Mouse (Mus musculus): Measurements from ENCODE around the gene Ints4. TPM values are rescaled to one million over a fixed set of nuclear protein-coding genes. Genes with fewer than 3 reads are reported as not detected.

Gene Ints4
- total RNA-seq, 2 experiments from 2014 or later: 22.7 to 22.8 TPM

GRCm38 (mm10) chr7:97536571-97536970 is 55.8 kb downstream of the Ints4 start:
- no peak for DNase-seq

- peak; percentile 70 for DNase-seq
These were observed 65.7 kb downstream of the Ints4 start for GRCm38 (mm10) chr7:97546462-97546861.

- no peak for DNase-seq
These were observed 68.5 kb downstream of the Ints4 start for GRCm38 (mm10) chr7:97549301-97549700.

GRCm38 (mm10) chr7:97550673-97551072 is 69.9 kb downstream of the Ints4 start:
- DNase-seq: peak; percentile 25

GRCm38 (mm10) chr7:97563576-97563975 is 82.8 kb downstream of the Ints4 start:
- DNase-seq: no peak

- DNase-seq: no peak
These were observed 88.6 kb downstream of the Ints4 start for GRCm38 (mm10) chr7:97569372-97569771.

- no peak for DNase-seq
These were observed 89.6 kb downstream of the Ints4 start for GRCm38 (mm10) chr7:97570389-97570788.

- peak; percentile 71 for DNase-seq
These were observed 97.8 kb downstream of the Ints4 start for GRCm38 (mm10) chr7:97578361-97579066.

GRCm38 (mm10) chr7:97579067-97579975 is 98.6 kb downstream of the Ints4 start, which contains the start of the genes Aamdc and Rsf1:
Gene Aamdc (minus strand): TSS chr7:97579497.
Gene Rsf1 (plus strand): TSS chr7:97579889.
- peak; percentile 96 for DNase-seq

GRCm38 (mm10) chr7:97579976-97580842 is 99.5 kb downstream of the Ints4 start:
- peak; percentile 57 for DNase-seq

GRCm38 (mm10) chr7:97580843-97581214 is 100.1 kb downstream of the Ints4 start:
- DNase-seq: peak; percentile 82

- no peak for DNase-seq
These were observed 107.8 kb downstream of the Ints4 start for GRCm38 (mm10) chr7:97588506-97588905.

- DNase-seq: no peak
These were observed 109.7 kb downstream of the Ints4 start for GRCm38 (mm10) chr7:97590488-97590887.

Other genes with a start within 250 kb of the Ints4 start
- 1 to 10 TPM in 1 of 2 experiments, under 1 TPM in 1; 1.00 to 1.2 TPM for gene Usp35, start 148.9 kb upstream of the Ints4 start, total RNA-seq (2021)
- gene Kctd21, start 148.6 kb upstream of the Ints4 start, total RNA-seq (2021): 1 to 10 TPM; 2.9 to 3.8 TPM
- gene Alg8, start 109.3 kb upstream of the Ints4 start, total RNA-seq (2021): 1 to 10 TPM; 3.2 to 4.1 TPM
- 100 to 1,000 TPM; 322 to 325 TPM for gene Ndufc2, start 81.0 kb upstream of the Ints4 start, total RNA-seq (2021)
- gene Thrsp, start 63.2 kb upstream of the Ints4 start, total RNA-seq (2021): 10 to 100 TPM; 22.2 to 31.3 TPM
- under 1 TPM in 1 of 2 experiments, not detected in 1; 0.28 TPM for gene Kctd14, start 29.6 kb upstream of the Ints4 start, total RNA-seq (2021)
- gene Aamdc, start 98.5 kb downstream of the Ints4 start, total RNA-seq (2021): 100 to 1,000 TPM in 1 of 2 experiments, 10 to 100 TPM in 1; 97.6 to 118 TPM
- 10 to 100 TPM; 10.6 to 10.9 TPM for gene Rsf1, start 98.9 kb downstream of the Ints4 start, total RNA-seq (2021)
- gene Clns1a, start 215.7 kb downstream of the Ints4 start, total RNA-seq (2021): 10 to 100 TPM; 27.3 to 28.9 TPM